Mouse (Mus musculus): ENCODE measurements at regions not wholly inside any gene's neighbourhood (a gene's known extent, or its start where the extent isn't known, plus 50 kb on each side); places are given as distances from the start of the nearest gene placed in this dataset.

DNA sequence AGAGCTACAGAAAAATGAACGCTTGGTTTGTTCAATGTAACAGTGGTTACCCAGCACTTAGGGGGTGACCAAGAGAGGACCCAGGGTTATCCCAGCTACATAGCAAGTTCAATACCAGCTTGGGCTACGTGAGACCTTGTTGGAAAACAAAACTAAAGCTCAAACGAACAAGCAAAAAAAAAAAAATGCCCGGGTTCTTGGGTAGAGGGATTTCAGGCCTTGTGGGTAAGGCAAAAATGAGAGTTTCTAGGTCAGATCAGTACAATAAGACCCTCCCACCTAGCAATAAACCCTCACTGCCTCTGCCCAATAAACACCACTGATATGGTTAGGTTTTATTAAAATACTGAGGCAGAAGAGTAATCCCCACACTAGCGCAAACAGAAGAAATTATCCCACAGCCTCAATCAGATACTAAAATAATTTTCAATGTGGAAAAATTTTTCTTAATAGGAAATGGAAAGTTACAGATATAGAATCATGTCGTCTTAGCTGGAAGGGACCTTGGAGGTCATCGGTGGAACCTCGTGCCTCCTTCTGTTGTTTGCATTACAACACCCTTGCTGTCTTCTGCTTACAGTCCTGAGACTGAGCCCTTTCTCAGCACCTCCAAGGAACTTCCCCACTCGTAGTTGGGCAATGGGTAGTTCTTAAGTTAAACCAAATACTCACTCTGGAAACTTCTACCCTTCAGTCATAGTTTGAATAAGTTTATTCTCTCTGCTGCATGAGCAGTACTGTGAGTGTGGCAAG is 58.7 kb downstream of the Zfp36l1 start:
- TF ChIP-seq CTCF (IDR thresholded peaks at IDR 0.05) (no peak), POLR2A (IDR thresholded peaks at IDR 0.05; ENCODE audit: insufficient read depth, low read depth, low read length) (no peak), EP300 (IDR thresholded peaks at IDR 0.05; ENCODE audit: insufficient read depth, low read depth, low read length) (no peak)

Measured in heart, adult 2 months (tissue).